Mouse (Mus musculus): ENCODE data around the gene Cyb5r2.

Gene Cyb5r2

GRCm38 (mm10) chr7:107720771-107721170 is 37.1 kb downstream of the Cyb5r2 start:
- no peak for DNase-seq

GRCm38 (mm10) chr7:107714067-107714466 is 43.8 kb downstream of the Cyb5r2 start:
- no peak for DNase-seq

DNA sequence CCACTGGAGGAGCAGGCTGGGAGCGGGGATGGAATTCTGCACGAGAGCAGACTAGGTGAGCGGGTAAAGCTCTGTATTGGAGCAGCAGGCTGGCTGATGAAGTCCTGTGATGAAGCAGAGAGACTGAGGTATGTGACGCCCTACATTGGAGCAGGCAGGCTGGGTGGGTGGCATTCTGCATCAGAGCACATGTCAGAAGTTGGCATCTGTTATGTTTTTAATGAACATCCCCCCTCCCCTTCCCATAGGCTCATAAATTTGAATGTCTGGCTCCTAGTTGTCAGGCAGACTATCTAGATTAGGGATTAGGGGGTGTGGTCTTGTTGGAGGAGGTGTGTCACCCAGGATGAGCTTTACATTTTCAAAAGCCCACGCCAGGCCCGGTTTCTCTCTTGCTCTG is 45.1 kb downstream of the Cyb5r2 start:
- DNase-seq = no peak

DNA sequence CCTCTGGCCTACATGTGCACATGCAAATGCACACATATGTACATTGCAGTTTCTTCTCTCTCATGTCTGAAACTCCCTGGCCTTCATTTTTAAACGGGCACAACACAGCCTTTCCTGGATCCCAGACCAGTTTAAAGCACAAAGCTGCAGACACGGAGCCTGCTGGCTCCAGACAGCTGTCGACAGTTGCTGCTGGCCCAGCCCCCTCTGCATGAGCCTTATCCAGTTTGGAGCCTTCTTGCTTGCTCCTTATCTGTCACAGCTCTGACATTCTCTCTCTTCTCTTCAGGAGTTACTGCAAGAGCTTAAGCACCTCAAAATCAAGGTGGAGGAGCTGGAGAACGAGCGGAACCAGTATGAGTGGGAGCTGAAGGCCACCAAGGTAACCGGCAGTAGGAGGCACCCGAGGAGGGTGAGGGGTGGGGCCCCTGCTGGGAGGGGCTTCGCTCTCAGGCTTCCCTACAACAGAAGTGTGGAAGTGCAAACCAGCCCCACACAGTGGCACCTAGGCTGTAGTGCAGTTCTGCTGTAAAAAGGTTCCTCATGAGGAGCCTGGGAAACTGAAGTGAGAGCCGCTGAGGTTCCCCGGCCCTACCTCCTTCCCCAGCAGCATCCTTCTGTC is 49.2 kb downstream of the Cyb5r2 start:
- peak; percentile 89 to 93 for DNase-seq

- peak; percentile 46 to 63 for DNase-seq
Observed at GRCm38 (mm10) chr7:107707650-107708049, 50.2 kb downstream of the Cyb5r2 start.

GRCm38 (mm10) chr7:107705941-107706340 is 51.9 kb downstream of the Cyb5r2 start:
- DNase-seq = peak; percentile 56 to 78

- peak in 1 of 2 experiments; percentile 39 for DNase-seq
Observed at GRCm38 (mm10) chr7:107702461-107703380, 55.1 kb downstream of the Cyb5r2 start.

GRCm38 (mm10) chr7:107700646-107701045 is 57.2 kb downstream of the Cyb5r2 start:
- no peak for DNase-seq

GRCm38 (mm10) chr7:107699926-107700325 is 57.9 kb downstream of the Cyb5r2 start:
- DNase-seq = peak; percentile 84 to 87

All from lung, adult 18-20 months (tissue).